In genomic region chr12:79429507-79430291, GRCm38 (mm10) we compare ENCODE assay signal across 17 mouse cellular contexts.
DNase-seq lines count a peak whose midpoint lies in the region; ATAC-seq and TF ChIP-seq lines count a peak whose summit lies in the region.
"Had no signal": no experiment of that assay in that cellular context is flagged by ENCODE, and none has a peak within 500 bp of the region (broad histone marks: within the 10 kb centered on the region; RNA-seq: fewer than 3 reads in every experiment).

No protein-coding gene starts in this region.

- H3K36me3 ChIP-seq in hindbrain, embryonic 10.5 days = no peaks in the 10 kb centered on the region
- no peaks in the 10 kb centered on the region for H3K36me3 ChIP-seq in hindbrain, embryonic 12.5 days
- no peaks in the 10 kb centered on the region for H3K36me3 ChIP-seq in thymus, adult 2 months (ENCODE audit: control insufficient read depth, insufficient read depth, low read length)
- H3K36me3 ChIP-seq: liver, embryonic 15.5 days had no signal

- H3K9me3 ChIP-seq in hindbrain, embryonic 10.5 days = no peaks in the 10 kb centered on the region
- no peaks in the 10 kb centered on the region for H3K9me3 ChIP-seq in hindbrain, embryonic 12.5 days (replicated peaks)
- H3K9me3 ChIP-seq: forebrain, embryonic 13.5 days; liver, embryonic 15.5 days had no signal

- H3K4me1 ChIP-seq in hindbrain, embryonic 10.5 days (replicated peaks) = peaks cover 23% of the 10 kb centered on the region
- peaks cover 5% of the 10 kb centered on the region for H3K4me1 ChIP-seq in hindbrain, embryonic 12.5 days
- peaks cover 3% of the 10 kb centered on the region for H3K4me1 ChIP-seq in thymus, adult 2 months (replicated peaks; ENCODE audit: control insufficient read depth, insufficient read depth, low read length)
- H3K4me1 ChIP-seq: liver, embryonic 15.5 days had no signal

- no peak for ATAC-seq in hindbrain, embryonic 12.5 days (ENCODE audit: low FRiP score)
- ATAC-seq in inflammation-experienced regulatory T-cells, adult 6 months = peak; percentile 68
- ATAC-seq: forebrain, embryonic 13.5 days; Patski had no signal

- H3K4me3 ChIP-seq in hindbrain, embryonic 10.5 days = no peak overlapping the region
- no peak overlapping the region for H3K4me3 ChIP-seq in hindbrain, embryonic 12.5 days
- no peak overlapping the region for H3K4me3 ChIP-seq in thymus, adult 2 months (ENCODE audit: control insufficient read depth, insufficient read depth, low read length)
- H3K4me3 ChIP-seq: forebrain, embryonic 13.5 days; liver, embryonic 15.5 days had no signal

- H3K27ac ChIP-seq in hindbrain, embryonic 10.5 days = peak overlapping the region; percentile 59; the same call in 1 of the 2 replicates
- H3K27ac ChIP-seq in hindbrain, embryonic 12.5 days = no peak overlapping the region
- H3K27ac ChIP-seq in thymus, adult 2 months (ENCODE audit: control insufficient read depth, insufficient read depth, low read length) = no peak overlapping the region
- H3K27ac ChIP-seq: forebrain, embryonic 13.5 days; liver, embryonic 15.5 days had no signal

- H3K4me2 ChIP-seq in hindbrain, embryonic 12.5 days (replicated peaks) = no peak overlapping the region
- H3K4me2 ChIP-seq: forebrain, embryonic 13.5 days; liver, embryonic 15.5 days; midbrain, embryonic 11.5 days had no signal

- WGBS in hindbrain, embryonic 10.5 days = 70% methylated on average over 7 of the region's 7 CpGs
- 65% methylated on average over 7 of the region's 7 CpGs for WGBS in hindbrain, embryonic 12.5 days
- WGBS in thymus, adult 2 months = 30% methylated on average over 7 of the region's 7 CpGs

- no peak for DNase-seq in hindbrain, embryonic 10.5 days (ENCODE audit: low spot score)
- DNase-seq in thymus, postnatal 0 days (ENCODE audit: low spot score) = peak; percentile 13
- DNase-seq in thymus, adult 2 months = no peak
- DNase-seq in frontal cortex, adult 2 months (ENCODE audit: extremely low spot score in 1 of 2, low spot score in 1 of 2) = no peak
- no peak for DNase-seq in spleen, postnatal 4 days (ENCODE audit: low spot score in 2 of 2)
- DNase-seq in left cerebral cortex, postnatal 4 days = no peak
- DNase-seq: adrenal gland, postnatal 36 days; cerebellum, adult 11-12 months; gastrocnemius, postnatal 36 days; kidney, postnatal 10 days; layer of hippocampus, postnatal 36 days had no signal

- intact Hi-C loops in left cerebral cortex, postnatal 4 days (cut with DNase I) = no loop called here

- TF ChIP-seq POLR2A in thymus, adult 2 months (IDR thresholded peaks at IDR 0.05; ENCODE audit: control insufficient read depth, extremely low read depth, insufficient read depth, low read length, poor library complexity) = no peak

- no peaks in the 10 kb centered on the region for H3K27me3 ChIP-seq in hindbrain, embryonic 10.5 days (ENCODE audit: insufficient read depth, poor library complexity, severe bottlenecking)
- no peaks in the 10 kb centered on the region for H3K27me3 ChIP-seq in hindbrain, embryonic 12.5 days
- no peaks in the 10 kb centered on the region for H3K27me3 ChIP-seq in thymus, adult 2 months (ENCODE audit: control insufficient read depth, insufficient read depth, low read length)
- H3K27me3 ChIP-seq: forebrain, embryonic 13.5 days; liver, embryonic 15.5 days; Patski had no signal

- no peak for TF ChIP-seq CTCF in thymus, adult 2 months (IDR thresholded peaks at IDR 0.05; ENCODE audit: borderline replicate concordance, control insufficient read depth, extremely low read depth, insufficient read depth, low read length, poor library complexity)

- H3K9ac ChIP-seq in hindbrain, embryonic 12.5 days = no peak overlapping the region
- H3K9ac ChIP-seq: forebrain, embryonic 13.5 days; liver, embryonic 15.5 days had no signal
